Mouse (Mus musculus) layer of hippocampus, adult 9-10 months (tissue): ENCODE measurements around the gene Fzd7.
"Not testable (repeated sequence)": the region's sequence is repeated elsewhere in the genome, so short reads cannot be mapped to it uniquely, and the experiment has no call there.

Experiments used
- DNase-seq: peaks from one replicate; pipeline ENCODE4 v3.0.0; 2022; ENCODE audit warnings: low spot score

The Fzd7 gene

DNA sequence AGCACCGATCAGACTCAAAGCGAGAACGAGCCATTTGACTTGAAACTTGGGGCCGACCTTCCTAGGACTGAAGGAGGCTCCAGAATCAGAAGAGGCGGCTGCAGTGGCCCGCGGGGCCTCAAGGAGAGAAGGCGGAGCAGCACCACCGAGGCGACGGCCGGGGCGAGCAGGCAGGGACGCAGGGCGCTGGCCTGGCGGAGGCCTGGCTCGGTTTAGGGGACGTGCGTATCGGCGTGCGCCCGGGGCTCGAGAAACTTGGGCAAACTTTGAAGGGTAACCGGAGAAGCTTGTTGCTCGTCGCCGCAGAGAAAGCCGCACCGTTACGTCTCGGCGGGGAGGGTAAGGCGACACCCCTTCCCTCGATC lies at the start of gene Fzd7:
Gene Fzd7, plus strand, starts transcription at position 94 of the 365 bp plus-strand sequence.
- DNase-seq = no peak

DNA sequence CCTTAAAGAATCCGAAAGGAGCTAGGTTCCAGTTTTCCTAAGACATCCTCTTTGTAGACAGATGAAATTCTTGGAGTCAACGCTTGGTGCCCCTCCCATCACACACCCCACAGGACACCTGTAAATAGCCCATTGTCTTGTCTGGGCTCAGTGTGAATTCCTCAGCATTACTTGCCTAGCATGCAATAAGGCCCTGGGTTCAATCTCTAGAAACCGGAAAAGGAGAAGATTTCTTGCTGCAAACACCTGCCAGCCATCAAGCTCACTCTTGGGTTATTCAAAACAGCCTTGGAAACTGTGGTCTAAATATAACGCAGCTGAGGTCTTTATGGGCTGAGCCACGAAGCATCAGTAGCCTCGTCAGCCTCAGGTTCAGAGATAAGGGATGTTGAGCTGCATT lies 48.9 kb upstream of the Fzd7 start:
- no peak for DNase-seq

DNA sequence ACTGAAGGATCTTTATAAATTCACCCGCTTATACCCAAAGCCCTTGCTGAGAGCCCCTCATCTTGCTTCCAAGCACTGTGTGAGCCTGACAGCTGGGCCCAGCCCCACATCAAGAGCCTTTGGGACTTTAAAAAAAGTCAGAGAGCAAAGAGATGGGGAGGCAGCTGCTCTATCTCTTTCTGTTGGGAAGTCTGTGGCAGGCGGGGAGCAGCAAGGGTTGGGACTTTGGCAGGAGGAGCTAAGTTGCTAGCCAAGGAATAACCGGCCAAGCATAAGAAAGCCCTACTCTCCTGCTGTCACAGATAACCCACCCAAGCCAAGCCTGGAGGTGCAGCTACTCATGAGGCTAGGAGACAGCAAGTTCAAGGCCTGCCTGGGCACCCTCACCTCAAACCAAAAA lies 48.2 kb upstream of the Fzd7 start:
- DNase-seq = no peak

DNA sequence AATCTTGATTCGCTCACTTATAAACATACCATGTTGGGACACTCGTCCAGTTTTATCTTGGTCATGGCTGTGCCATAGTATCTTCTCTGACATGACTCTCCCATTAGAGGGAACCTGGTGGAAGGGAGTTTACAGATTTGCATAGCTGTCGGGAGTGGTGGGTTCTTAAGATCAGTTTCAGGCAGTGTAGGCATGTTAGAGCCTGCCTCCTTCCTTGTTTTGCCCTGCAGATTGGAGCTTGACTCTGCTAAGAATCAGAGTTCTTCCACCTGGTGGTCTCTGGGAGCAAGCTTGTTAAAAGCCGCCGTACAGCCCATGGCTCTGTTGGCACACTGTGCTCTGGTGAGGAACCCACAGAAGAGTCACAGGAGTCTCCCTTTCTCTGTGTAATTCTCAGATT lies 47.0 kb upstream of the Fzd7 start:
- DNase-seq = no peak

DNA sequence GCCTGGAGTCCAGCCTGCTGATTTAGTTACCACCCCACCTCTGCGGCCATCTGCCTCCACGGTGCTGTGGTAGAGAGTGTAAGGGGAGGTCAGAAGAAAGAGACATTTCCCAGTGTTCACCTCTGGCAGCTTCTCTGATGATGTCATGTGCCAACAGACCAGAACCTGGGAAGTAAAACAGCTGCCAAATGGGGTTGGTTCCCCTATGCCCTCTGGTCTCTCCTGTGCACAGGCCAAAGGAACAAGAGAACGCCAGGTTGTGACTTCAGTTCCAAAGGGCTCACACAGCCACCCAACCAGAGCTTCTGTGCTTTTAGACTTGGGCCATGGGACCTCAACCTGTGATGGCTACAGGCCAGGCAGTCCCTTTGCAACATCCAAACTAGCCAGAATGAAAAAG lies 45.9 kb upstream of the Fzd7 start:
- DNase-seq = no peak

DNA sequence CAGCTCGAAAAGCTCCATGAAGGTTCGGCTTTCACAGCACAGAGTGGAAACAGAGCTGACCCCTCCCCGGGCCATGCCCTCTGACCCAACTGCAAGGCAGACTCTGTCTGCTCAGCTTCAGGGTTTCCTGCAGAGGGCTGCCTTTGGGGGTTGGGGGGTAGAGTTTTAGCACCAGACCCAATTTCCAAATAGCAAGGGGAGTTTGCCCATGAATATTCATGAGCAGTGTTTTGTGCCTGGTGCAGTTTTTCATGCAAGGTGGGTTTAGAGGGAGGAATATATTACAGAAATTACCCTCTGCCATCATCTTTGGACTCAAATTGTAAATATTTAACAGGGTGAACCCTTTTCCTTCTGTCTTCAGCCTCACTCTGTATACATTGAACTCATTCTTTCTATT lies 44.3 kb upstream of the Fzd7 start:
- DNase-seq = no peak

DNA sequence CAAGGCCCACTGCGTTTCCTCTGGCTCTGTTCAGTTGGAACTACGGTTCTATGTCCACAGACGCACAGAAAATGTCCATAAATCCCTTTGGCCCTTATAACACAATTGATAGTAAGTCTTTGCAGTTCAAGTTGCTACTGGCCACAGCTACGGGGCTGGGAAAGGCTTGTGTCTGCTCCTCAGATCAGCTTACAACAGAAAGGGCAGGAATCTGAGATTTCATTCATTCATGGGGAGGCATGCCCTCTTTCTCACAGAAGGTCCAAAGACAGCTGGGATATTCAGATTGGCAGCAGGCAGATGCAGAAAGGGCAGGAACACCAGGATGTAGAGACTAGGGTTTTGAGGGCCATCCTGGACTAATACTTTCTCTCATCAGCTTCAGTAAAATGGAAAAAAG lies 43.9 kb upstream of the Fzd7 start:
- no peak for DNase-seq

DNA sequence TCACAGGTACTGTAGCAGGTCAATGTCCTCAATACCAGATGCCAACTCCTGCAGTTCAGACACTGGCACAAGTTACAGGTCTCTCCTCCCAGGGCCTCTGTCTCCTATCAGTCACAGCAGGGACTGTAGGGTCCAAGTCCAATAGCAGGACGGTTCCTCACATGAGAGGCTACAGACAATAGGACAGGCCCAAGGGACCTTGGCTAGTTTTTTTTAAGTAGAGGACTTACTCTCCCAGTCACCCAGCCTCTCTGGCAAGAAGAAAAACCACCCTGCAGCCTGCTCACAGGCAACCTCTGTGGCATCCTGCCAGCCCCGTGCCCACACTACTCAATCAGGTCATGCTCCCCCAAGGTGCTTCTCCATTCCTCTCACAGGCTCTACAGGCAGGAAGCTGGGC lies 43.0 kb upstream of the Fzd7 start:
- no peak for DNase-seq

DNA sequence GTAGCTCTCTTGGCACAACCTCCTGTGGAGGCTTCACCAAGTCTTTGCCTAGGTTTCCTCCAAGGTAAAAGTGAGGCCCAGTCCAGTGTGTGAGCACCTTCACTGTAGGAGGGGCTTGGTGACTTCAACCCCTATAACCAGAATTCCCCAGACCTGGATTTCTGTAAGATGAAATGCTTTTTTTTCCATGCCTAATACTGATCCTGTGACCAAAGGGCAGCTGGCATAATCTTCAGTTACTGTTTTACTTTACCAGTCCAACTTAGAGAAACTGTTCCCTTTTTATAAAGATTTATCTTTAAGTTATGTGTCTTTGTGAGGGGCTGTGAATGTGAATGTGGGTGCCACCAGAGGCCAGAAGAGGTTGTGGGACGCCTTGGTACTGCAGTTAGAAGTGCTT lies 42.3 kb upstream of the Fzd7 start:
- no peak for DNase-seq

DNA sequence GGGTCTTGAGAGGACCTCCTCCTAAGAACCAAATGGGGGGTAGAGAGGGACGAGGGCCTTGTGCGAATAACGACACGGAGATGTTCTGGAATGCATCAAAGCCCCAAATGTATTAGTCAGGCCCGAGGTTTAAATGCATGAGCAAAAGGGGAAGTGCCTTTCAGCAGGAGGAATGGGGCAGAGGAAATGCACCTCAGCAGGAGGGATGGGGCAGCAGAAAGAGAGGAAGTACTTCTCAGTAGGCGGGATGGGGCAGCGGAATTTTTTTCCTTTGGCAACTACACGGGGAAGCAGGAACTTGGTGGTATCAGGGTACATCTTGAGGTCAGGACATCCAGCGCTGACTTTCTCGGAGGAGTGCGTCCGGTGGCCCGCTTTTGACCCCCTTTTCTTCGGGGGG lies 39.5 kb upstream of the Fzd7 start:
- DNase-seq = not testable (repeated sequence)

DNA sequence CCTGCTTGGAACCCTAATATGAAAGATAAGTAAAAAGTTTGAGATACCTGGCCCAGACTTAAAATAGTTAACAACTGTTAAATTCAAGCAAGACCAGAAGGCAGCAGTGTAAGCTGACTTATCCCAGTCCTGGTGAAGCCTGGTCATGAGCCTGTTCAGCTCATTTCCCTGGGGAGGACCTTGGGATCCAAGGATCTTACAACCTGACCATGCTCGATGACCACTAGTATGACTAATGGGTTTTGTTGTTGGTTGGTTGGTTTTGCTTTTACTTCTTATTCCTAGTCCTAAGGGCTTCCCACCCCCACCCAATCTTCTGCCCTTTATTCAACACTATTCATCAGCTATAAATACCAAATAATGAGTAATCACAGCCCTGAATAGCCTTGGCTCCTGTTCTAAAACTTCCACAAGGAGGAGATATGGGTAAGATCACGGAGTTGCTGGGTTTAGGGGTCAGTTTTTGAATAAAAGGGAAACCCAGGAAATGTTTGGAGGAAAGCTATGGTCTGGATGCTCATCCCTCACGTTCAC lies 38.0 kb upstream of the Fzd7 start:
- no peak for DNase-seq

DNA sequence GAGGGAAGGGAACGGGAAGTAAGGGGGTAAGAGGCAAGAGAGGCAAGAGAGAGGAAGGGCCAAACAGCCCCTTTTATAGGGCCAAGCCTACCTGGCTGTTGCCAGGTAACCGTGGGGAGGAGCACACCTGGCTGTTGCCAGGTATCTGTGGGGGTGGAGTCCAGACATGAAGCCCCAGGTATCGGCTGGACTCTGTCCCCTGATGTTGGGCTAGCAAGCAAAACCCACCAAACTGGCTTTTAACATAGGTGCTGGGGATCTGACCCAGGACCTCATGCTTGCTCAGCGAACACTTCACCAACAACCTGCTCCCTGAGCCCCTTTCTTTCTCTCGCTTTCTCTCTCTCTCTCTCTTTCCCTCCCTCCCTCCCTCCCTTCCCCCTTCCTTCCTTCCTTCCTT lies 37.0 kb upstream of the Fzd7 start:
- no peak for DNase-seq

DNA sequence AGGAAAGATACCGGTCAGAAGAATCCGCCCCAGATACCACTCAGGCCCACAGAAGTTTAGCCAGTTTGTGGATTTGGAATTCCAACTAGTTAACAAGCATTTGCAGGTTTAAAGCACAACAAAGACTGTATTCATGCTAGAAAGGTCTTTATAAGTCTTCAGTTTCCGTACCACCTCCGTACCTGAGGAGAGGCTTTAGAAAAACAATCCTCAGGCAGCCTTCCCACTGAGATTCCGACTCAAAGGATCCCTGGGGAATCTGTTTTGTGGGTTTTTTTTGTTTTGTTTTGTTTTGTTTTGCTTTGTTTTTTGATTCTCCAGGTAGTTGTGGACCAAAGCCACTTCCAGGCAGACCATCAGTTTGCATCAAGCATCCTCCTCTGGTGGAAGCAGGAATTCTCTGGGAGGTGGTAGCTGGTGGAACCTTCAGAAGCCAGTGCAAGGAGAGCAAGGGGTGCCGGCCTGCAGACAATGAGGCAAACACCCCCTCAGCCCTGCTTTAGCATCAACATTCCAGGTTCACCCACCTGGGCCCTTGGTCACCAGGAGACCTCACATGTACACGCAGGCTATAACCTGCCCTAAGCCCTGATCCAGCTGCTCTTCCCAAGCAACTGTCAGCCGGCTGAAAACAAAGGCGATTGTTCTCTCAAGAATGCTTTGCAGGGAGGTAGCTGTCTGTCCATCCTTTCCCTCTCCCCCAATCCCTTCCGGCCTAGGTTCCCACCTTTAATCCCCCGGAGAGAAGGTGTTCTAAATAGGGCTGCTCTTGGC lies 33.5 kb upstream of the Fzd7 start:
- DNase-seq = no peak

DNA sequence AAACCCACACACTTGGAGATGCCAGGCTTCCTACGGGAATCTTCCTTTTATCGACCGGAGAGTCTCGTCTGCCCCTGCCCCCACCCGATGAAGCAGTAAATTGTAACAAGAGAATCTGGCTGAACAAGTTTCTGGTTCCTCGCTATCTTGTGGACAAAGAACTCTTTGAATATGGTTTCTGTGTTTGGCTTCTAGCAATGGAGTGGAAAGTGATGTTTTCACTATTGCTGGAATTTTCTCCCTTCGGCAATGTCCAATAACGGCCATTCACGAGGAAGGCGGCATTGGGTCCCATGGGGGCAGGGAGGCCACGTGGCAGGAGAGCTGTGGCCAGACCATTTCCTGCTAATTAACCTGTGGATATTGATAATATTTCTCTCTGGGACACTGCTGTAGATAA lies 32.8 kb upstream of the Fzd7 start:
- no peak for DNase-seq

DNA sequence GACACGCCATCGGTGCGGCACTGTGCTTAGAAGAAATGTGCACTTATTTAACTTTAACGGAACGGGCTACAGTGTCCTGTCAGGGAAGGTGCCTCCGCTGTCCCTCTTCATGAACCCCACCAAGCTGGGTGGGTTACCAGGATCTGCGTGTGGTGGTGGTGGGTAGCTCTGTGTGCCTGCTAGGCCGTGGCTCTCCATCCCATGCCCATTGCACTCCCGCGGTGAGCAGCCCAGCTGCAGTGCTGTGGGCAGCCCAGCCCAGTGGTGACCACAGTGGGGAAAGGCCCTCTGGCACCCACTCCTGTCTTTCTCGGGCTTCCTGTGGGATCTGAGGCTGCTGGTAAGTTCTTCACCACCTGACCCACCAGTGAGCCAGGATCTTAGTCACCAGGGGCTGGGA lies 31.3 kb upstream of the Fzd7 start:
- DNase-seq = no peak

DNA sequence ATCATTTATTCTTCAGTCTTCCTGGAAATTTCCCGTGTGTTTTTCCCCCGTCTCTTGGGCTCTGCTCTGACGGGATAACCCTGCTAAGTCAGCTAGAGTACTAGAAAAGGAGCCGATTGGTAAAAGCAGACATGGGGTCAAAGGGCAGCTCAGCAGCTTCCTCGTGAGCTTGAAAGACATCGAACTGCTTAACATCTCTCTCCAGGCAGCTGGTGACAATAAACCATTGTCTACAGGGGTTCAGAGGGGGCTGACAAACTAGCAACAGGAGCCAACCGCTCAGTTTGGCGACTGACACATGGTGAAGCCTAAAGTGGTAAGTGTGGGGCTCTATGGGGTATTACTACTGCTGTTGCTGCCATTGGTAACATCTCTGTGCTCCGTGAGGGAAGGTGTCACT lies 30.6 kb upstream of the Fzd7 start:
- no peak for DNase-seq

DNA sequence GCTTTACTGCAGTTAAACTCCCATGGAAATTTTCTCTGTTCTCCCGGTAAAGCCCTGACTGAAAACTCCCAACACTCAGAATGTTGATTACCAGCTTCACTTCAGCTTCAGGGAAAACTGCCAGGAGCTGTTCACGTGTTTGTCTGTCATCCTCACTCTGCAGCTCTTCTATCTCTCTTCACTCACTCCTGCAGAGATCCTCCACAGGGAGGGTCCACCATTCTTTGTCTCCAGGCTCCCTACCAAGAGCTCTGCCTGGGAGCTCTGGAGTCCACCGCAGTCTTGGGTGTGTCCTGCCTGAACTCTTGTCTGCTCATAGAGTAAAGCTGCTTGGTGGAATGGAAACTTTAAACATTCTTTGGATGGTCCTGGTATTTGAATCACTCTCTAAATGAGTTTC lies 25.4 kb upstream of the Fzd7 start:
- no peak for DNase-seq

DNA sequence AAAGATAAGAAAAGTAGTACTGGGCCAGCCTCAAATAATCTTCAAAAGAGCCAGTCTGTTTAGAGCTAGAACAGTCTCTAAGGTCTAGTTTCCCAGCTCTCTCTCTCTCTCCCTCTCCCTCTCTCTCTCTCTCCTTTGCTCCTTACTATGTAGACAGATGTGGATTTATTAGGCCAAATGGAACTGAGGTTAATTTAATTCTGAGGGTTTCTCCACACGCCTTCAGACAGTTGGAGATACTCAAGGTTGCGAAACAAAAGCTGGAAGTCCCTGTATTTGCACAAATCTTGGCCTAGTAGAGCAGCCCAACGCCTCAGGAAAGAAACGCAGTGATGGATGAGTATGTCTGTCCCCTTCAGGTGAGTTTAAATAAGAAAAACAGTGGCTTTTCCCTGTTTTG lies 24.4 kb upstream of the Fzd7 start:
- no peak for DNase-seq

DNA sequence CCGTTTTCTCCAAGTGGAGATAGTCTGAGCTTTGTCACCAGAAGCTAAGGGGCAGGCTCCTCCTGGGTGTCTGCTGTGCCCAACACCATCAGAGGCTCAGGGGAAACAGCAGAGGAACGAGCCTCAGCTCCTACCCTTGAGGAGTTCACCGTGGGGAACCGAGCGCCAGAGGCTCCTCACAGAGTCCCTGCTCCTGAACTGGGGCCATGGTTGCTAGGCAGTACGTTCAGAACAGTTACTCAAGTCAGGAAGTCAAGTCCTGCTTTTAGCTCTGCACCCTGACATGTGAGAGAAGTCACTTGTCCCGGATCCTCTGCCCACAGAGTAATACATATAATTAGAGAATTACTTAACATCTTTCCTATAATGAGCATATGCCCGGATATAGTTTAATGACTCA lies 23.3 kb upstream of the Fzd7 start:
- DNase-seq = no peak

DNA sequence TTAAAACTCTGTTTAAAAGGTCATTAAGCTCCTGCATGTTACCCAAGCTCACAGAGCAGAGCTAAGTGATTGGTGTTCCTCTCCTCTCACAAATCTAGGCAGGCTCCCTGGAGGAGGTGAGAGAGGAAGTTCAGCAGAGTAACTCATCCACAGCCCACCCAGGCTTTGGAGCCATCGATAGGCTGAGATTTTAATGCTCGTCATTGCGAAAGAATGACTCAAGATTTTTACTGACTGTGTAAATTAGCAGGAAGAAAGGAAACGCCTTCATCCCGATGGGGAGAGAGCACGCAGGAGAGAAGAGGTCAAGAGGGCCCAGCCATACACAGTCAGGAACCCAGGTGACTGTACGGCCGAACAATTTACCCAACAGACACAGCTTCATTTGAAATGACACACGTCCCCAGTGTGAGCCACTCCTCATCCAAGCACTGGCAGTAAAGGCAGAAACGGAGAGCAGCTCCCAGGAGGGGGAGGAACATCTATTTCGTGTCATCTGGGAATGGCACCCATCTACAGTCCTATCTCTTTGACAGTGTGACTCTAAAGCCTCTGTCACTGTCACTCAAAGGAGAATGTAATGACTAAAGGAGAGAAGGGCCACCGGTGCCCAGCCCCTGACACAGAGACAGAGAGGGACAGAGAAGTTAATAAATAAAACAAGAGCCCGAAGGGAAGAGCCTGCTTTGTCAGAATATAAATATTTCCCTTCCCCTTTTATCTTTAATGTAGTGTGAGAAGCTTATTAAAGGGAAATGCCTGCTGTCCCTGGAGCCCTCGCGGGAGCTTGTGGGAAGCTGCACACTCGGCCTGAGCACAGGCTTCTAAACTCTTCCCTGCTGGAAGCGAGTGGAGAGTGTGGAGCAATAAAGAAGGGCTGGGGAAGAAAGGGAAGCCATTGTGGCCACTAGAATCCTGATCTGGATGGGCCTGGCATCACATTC lies 17.3 kb upstream of the Fzd7 start:
- DNase-seq = no peak

DNA sequence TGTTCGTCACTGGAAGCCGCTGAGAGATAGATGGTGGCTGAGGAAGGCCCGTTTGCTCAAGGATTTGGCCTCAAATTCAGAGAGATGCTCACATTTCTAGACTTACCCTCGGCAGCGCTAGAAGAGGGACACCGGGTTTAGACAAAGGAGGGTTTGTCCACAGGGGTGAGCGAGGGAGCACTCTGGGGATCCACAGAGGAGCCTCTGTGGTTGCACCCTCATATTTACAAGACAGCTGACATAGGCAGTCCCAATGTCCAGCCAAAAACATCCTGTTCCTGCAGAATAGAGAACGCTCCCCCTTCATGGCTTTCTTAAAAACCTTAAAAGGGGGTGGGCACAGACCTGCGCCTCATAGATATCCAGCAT lies 16.6 kb upstream of the Fzd7 start:
- no peak for DNase-seq

DNA sequence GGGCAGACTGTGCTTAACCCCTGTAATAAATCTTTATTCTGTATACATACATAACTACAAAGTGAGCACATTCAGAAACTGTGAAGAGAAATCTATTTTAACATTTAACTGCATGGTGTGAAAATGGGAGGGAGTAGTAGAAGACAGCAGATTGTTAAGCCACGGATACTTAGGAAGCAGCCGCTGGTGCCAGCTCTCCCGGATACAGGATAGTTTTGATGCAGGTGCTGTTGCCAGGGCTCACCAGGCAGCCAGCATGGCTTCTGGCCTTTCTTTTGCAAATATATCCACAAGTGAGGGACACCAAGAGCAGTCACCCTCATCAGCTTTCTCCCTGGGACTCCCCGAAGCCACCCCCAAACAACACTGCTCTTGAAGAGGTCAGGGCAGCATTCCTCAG lies 13.1 kb upstream of the Fzd7 start:
- DNase-seq = no peak

DNA sequence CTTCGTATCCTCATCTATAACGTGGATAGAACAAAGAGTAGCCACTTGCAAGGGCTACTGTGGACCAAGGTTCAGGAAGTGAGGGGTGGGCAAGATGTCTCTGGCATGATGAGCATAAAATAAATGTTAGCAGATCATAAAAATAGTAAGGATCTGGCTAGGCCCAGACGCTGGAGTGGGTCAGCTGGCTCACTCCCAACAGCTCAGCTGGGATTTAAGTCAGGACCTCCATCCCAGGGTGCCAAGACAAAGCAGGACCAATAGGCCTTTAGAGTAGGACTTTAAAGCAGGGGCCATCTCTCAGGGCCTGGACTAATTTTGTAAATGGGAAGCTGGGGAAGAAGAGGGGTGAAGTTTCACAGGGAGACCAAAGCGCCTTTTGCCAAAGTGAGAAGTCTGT lies 11.5 kb upstream of the Fzd7 start:
- DNase-seq = no peak
